ENCODE assay signal across 9 mouse cellular contexts in genomic region chr8:84009876-84010275, GRCm38 (mm10). TPM values are rescaled to one million over a fixed set of nuclear protein-coding genes. Genes with fewer than 3 reads are reported as not detected.
DNase-seq lines count a peak whose midpoint lies in the region; ATAC-seq lines count a peak whose summit lies in the region.
"Had no signal": no experiment of that assay in that cellular context is flagged by ENCODE, and none has a peak within 500 bp of the region (broad histone marks: within the 10 kb centered on the region; RNA-seq: fewer than 3 reads in every experiment).

No protein-coding gene starts in this region.

- 0 out of 2 replicates have a peak overlapping the region, but pooled peaks have one; percentile 9 for H3K4me3 ChIP-seq in hindbrain, embryonic 15.5 days

- peak; percentile 33; the same call in 1 of the 2 replicates for ATAC-seq in hindbrain, embryonic 15.5 days (ENCODE audit: low FRiP score, low read depth)
- peak; percentile 80 for ATAC-seq in megakaryocyte progenitor cell, adult 5-6 weeks (replicated peaks; ENCODE audit: poor library complexity)

- WGBS in hindbrain, embryonic 15.5 days, result under 1% methylated on average over 11 of the region's 11 CpGs

- H3K4me1 ChIP-seq in hindbrain, embryonic 15.5 days (replicated peaks), result peaks cover 34% of the 10 kb centered on the region

- H3K27me3 ChIP-seq in hindbrain, embryonic 15.5 days, result peaks cover 34% of the 10 kb centered on the region

- no peak overlapping the region for H3K27ac ChIP-seq in hindbrain, embryonic 15.5 days (replicated peaks)
- H3K27ac ChIP-seq: heart, embryonic 15.5 days had no signal

- peak; percentile 82 for DNase-seq in Muller cell, postnatal 12 days (ENCODE audit: inconsistent ontology term)
- DNase-seq in cerebellum, adult 18-20 months, result peak; percentile 84 to 91
- peak; percentile 93 for DNase-seq in forelimb bud, embryonic 11.5 days (ENCODE audit: low read depth, low spot score)
- peak; percentile 77 to 82 for DNase-seq in layer of hippocampus, postnatal 36 days
- peak; percentile 82 for DNase-seq in right cerebral cortex, postnatal 14 days
- peak; percentile 83 to 88 for DNase-seq in urinary bladder, postnatal 36 days (ENCODE audit: low spot score in 2 of 2)

- H3K9ac ChIP-seq in hindbrain, embryonic 15.5 days, result no peak overlapping the region
- H3K9ac ChIP-seq: heart, embryonic 15.5 days had no signal

- H3K36me3 ChIP-seq in hindbrain, embryonic 15.5 days, result no peaks in the 10 kb centered on the region
- H3K36me3 ChIP-seq: heart, embryonic 15.5 days had no signal

- no peaks in the 10 kb centered on the region for H3K9me3 ChIP-seq in hindbrain, embryonic 15.5 days
- H3K9me3 ChIP-seq: heart, embryonic 15.5 days had no signal

- H3K4me2 ChIP-seq in hindbrain, embryonic 15.5 days, result peak overlapping the region; percentile 29; the same call in 1 of the 2 replicates

RNA-seq across cellular contexts. Expression of gene 2210011C24Rik, which starts 2.1 kb away (rescaled TPM):
- 0.41 and 0.70 TPM in 2 replicates for polyA plus RNA-seq in hindbrain, embryonic 15.5 days (2015; fragmentation: Nextera tagmentation; extraction: Ambion mirVana)
- total RNA-seq in layer of hippocampus, postnatal 36 days (2021), result 1 to 10 TPM in 1 of 2 experiments, under 1 TPM in 1; 0.52 to 1.2 TPM
- total RNA-seq in megakaryocyte progenitor cell, adult 5-6 weeks (2015), result not detected in 2 replicates
- total RNA-seq in megakaryocyte progenitor cell, adult 5-6 weeks (2017), result not detected in 2 replicates

RNA-seq across cellular contexts. Expression of gene 1700067K01Rik, which starts 8.6 kb away (rescaled TPM):
- 0.47 and 0.75 TPM in 2 replicates for polyA plus RNA-seq in hindbrain, embryonic 15.5 days (2015; fragmentation: Nextera tagmentation; extraction: Ambion mirVana)
- under 1 TPM; 0.40 to 0.75 TPM for total RNA-seq in layer of hippocampus, postnatal 36 days (2021)
- 0.67 TPM in 1 of 2 replicates, not detected in the other for total RNA-seq in megakaryocyte progenitor cell, adult 5-6 weeks (2015)
- total RNA-seq in megakaryocyte progenitor cell, adult 5-6 weeks (2017), result 0.37 and 2.0 TPM in 2 replicates

RNA-seq across cellular contexts. Expression of gene Palm3, which starts 11.4 kb away (rescaled TPM):
- 8.6 and 8.8 TPM in 2 replicates for polyA plus RNA-seq in hindbrain, embryonic 15.5 days (2015; fragmentation: Nextera tagmentation; extraction: Ambion mirVana)
- total RNA-seq in layer of hippocampus, postnatal 36 days (2021), result 1 to 10 TPM; 2.9 to 4.1 TPM
- not detected in 2 replicates for total RNA-seq in megakaryocyte progenitor cell, adult 5-6 weeks (2015)
- not detected in 2 replicates for total RNA-seq in megakaryocyte progenitor cell, adult 5-6 weeks (2017)

RNA-seq across cellular contexts. Expression of gene Samd1, which starts 12.4 kb away (rescaled TPM):
- polyA plus RNA-seq in hindbrain, embryonic 15.5 days (2015; fragmentation: Nextera tagmentation; extraction: Ambion mirVana), result 6.2 and 7.3 TPM in 2 replicates
- total RNA-seq in layer of hippocampus, postnatal 36 days (2021), result 10 to 100 TPM; 42.1 to 43.1 TPM
- total RNA-seq in megakaryocyte progenitor cell, adult 5-6 weeks (2015), result 54.3 and 64.6 TPM in 2 replicates
- 45.7 and 57.0 TPM in 2 replicates for total RNA-seq in megakaryocyte progenitor cell, adult 5-6 weeks (2017)

RNA-seq across cellular contexts. Expression of gene Il27ra, which starts 32.5 kb away (rescaled TPM):
- polyA plus RNA-seq in hindbrain, embryonic 15.5 days (2015; fragmentation: Nextera tagmentation; extraction: Ambion mirVana), result 0.69 and 0.97 TPM in 2 replicates
- 1 to 10 TPM; 2.3 to 2.9 TPM for total RNA-seq in layer of hippocampus, postnatal 36 days (2021)
- total RNA-seq in megakaryocyte progenitor cell, adult 5-6 weeks (2015), result 0.85 and 1.9 TPM in 2 replicates
- 1.9 TPM in 2 replicates for total RNA-seq in megakaryocyte progenitor cell, adult 5-6 weeks (2017)
